Mouse (Mus musculus) fibroblast of lung, adult 2 months (primary cell): ENCODE data around the gene Tbc1d14.

ENCODE experiments used
- DNase-seq: peaks from one replicate; pipeline ENCODE4 v3.0.0-alpha.2; 2011; ENCODE audit warnings: low read depth

Tbc1d14 gene

DNA sequence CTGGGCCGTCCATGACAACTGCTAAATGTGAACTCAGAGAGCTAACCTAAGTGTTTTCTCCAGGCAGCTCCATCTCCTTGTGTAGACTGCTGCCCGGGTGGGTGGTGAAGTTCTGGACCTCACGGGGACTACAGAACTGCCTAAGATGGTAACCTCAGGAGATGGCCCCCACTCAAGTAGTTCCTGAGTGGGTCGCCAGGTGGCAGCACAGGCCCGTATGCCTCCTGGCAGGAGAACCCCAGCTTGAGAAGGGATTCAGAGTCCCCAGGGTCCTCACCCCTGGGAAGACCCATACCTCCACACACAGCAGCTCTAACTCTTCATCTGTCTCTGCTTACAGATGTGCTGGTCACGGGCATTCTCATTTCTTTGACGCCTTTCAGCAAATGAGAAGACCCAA is 130.3 kb downstream of the Tbc1d14 start:
- DNase-seq, result no peak

DNA sequence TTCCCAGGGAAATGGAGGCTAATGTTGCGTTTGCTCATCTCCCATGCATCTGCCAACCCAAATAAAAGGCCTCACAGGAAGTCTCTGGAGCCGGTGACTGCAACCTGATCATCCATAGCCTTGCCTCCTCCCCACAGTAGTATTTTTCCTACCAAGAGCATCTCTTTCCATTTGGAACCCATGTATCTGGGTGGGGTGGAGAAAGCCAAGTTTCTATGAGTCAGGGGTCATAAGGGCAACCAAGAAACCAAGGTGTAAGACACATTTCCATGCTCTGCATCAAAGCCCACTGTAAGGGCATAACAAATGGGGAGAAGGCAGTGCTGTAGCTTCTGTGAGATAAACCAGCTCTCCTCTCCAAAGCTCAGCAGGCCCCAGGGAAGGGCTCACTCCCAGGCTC is 131.8 kb downstream of the Tbc1d14 start:
- DNase-seq, result no peak

DNA sequence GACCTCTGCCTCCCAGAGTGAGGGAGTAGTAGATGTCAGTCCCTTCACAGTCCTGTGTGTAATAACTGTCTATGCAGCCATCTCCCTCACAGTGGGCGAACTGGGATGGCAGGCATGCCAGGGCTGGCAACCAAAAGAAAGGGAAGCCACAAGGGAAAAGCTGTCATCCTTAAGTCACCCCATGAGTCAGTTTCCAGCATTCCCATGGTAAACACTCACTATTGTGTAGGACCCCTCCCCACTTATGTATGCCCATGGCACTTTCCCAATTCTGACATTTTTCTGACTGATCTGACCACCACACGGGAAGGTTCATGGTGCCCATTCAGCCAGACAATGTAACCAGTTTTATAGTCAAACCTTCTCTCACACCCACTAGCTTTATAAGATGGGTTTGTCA is 132.4 kb downstream of the Tbc1d14 start:
- no peak for DNase-seq

DNA sequence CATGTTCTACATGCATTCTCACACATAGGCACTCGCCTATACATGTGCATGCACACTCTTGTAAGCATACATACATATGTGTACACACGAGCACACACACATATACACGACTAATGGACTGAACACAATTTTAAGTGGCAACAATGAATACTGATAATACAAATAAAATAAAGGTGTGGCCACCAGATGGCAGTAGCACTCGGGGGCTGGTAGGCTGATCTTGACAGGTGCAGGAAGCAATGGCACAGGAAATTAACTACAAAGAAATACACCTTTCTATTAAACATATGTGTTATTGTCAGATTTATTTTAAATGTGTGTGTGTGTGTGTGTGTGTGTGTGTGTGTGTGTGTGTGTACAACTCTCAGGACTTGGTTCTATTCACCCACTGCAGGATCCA is 134.2 kb downstream of the Tbc1d14 start:
- DNase-seq, result no peak

DNA sequence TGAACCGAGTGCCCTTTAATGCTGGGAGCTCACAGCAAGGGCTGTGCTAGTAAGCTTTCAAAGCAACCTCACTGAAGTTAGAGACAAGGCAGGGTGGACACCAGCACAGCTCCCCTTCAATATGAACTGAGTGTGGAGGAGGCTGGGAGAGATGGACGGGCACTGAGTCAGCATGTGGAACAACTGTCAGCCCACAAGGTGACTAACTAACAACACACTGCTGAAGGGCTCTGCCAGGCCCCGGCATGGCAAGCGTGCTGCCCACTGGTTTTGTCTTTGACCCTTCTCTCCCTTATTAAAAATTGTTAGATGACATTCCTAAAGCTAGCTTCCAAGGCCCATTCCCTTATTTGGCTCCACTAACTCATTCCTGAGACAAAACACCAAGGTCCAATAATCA is 135.4 kb downstream of the Tbc1d14 start:
- DNase-seq, result no peak

DNA sequence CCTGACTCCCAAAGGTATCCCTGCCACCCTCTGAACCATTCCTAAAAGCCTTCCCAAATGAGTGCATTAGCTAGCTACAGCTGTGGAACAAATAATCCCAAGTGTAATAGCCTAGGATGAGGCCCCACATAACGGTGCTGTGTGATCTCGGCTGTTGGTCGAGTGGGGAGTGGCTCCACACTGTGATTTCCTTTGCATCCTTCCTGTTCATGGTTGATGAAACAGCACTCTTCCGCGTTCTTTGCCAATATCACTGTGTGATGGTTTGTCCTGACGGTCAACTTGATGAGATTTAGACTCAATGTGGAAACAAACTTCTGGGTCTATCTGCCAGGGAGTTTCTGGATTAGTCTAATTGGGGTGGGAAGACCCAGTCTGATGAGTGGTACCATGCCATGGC is 140.3 kb downstream of the Tbc1d14 start:
- no peak for DNase-seq

DNA sequence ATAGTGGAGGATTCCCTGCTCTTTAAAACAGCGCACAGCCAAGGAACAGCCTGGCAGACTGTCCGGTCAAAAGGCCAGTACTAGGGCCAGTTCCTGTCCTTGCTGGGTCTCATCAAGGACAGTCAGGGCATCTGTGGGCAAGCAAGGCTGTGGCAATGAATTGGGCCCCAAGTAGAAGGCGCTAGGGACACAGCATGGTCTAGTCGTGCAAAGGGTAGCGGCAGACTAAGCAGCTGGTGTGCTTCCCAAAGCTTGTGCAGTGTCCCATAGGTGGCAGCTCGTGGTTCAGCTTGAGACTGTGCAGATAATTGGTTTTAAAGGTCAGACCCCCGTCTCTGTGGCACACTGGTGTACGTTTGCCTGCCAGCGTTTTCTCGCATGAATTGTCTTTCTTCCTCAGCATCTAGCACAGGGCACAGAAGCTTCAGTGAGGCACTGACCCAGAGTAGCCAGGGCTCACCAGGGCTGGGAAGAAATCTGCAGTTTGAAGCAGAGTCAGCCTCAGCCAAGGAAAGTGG is 141.1 kb downstream of the Tbc1d14 start:
- DNase-seq, result no peak

DNA sequence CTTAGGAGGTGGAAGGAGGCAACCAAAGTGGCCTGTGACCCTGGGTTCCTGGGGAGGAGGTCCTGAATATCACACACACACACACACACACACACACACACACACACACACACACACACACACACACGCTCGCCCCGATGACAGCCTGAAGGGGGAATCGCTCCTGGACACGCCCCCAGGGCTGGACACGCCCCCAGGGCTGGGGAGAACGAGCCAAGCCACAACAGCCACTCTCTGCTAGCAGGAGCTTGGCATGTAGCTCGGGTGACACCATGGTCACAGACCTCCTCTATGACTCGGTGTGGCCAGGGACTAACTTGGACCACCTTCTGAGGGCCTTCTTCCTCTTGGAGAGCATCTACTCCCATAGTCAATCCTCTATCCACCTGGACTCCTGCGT is 142.0 kb downstream of the Tbc1d14 start:
- DNase-seq, result no peak

DNA sequence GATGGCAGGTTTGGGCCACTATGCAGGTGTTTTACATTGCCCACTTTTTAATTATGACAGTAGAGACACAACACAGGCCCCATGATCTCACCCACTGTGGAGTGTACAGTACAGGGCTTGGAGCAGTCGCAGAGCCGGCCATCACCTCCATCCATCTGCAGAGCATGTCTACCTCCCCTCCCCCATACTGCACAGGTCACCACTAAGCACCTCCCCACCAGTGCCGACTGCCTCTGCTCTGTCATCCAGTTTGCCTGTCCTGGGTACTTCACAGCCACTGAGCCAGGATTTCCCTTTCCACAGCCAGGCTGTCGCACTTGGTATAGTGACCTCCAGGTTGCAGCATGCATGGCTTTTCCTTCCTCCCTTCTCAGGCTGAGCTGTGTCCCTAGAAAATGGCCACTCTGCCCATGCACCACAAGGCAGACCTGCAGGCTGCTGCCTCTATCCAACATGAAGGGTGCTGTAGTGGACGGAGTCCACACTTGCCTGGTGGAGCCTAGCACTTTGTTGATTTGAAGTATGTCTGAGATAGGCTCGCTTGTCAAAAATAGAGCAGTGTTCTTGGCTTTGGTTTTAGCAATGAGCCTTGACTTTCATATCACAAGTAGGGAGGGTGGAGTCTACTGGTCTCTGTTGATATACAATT is 143.2 kb downstream of the Tbc1d14 start:
- DNase-seq, result no peak

DNA sequence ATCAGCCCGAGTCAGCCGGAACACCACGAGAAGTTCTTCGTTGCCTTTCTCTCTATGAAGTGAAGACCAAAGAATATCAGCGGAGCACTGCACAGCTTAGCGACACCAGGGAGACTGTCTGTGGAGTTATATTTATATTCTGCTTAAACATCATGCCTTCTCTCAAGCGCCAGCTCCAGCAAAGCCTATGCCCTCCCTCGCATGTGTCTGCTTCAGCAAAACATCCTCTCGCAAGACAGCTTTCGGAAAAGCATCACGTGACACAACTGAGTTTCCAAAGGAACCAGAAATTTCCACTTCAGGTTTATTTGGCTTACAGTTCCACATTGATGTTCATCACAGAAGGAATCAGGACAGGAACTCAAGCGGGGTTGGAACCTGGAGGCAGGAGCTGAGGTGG is 145.2 kb downstream of the Tbc1d14 start:
- no peak for DNase-seq

DNA sequence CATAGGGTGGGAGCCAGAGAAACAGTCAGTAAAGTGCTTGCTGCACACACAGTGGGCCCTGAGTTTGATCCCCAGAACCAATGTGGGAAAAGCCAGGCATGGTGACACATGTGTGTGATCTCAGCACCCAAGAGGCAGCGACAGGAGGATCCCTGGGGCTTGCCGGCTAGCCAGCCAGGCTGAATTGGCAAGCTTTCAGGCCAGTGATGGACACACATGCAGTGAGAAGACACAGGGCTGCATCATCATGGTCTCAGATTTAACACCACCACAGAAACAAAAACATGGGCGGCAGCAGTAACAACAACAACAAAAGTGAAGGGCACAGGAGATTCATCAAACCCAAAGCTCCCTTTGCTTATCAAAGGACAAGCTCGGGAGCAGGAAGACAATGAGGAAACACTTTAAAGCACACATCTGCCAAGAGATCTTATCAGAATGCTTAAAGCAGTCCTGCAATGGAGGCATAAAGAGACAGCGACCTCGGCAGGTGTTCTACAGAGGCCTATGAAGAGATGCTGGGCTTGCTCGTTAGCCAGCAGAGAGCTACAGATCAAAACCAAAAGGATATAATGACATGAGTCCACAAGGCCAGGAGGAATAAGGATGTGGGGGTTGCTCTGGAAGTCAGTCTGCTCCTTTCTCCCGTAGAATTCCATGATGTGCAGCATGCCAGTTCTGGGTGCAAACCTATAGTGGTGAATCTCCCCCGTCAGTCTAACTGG is 146.7 kb downstream of the Tbc1d14 start:
- DNase-seq, result no peak

DNA sequence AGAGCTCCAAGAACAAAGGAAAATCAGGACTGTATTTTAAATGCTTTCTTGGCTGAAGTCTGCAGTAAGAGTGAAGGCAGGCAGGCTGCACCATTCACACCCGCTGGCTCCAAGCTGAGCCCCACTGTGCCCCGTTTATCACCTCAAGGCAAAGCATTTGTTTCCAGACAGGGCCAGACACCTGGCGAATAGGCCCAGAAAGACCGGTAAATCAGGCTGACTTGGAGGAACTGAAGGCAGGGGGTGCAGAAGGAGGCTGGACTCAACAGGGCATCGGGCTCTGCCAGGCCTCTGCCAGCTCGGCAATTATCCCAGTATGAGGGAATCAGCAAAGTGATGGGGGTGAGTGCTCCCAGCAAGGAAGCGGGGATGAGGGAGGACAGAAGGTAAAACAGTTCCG is 148.0 kb downstream of the Tbc1d14 start:
- no peak for DNase-seq

DNA sequence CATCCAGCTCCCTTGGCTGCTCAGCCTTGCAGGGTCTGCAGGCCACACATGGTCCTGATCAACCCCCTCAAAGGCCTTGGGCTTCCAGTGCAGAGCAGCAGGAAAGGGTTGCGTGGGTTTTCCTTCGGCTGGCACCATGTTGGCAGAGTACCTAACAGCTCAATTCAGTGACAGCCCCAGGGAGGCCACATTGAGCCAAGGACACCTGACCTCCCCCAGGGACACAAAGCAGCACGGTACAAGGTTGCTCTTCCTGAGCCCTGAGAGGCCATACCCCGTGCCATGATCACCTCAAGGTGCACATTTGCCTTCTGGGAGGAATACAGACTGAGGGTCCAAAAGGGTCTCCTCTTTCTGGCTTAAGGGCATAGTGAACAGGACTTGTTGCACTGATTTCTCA is 148.5 kb downstream of the Tbc1d14 start:
- no peak for DNase-seq

DNA sequence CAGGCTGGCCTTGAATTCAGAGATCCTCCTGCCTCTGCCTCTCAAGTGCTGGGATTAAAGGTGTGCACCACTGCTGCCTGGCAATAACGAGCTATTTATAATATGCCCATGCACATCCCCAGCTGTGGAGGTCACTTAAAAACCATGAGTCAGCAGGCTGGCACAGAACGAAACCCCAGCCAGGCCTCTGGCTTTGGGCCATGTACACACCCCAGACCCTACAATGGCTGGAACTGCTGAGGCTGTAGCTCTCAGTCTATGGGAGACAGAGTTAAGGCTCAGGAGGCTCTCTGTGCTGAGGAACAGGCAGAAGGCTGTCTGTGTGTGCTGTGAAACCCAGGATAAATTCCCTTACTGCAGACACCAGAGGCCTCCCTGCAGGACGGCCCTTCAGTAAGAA is 152.3 kb downstream of the Tbc1d14 start:
- DNase-seq, result no peak
